Mouse (Mus musculus) heart, adult 2 months (tissue): ENCODE results near the gene Senp5.

Experiments
- CTCF ChIP-seq: fragments of 200-600 bp; IDR thresholded peaks from 2 replicates; pipeline ENCODE4 v1.8.1; 2022; ENCODE audit warnings: antibody characterized with exemption, mild to moderate bottlenecking, moderate library complexity
- POLR2A ChIP-seq: fragments of 200-500 bp; IDR thresholded peaks from 2 replicates; pipeline ENCODE4 v1.6.1; 2011; ENCODE audit warnings: mild to moderate bottlenecking, low read depth, low read length, control low read depth; ENCODE audit not compliant: insufficient read depth

DNA sequence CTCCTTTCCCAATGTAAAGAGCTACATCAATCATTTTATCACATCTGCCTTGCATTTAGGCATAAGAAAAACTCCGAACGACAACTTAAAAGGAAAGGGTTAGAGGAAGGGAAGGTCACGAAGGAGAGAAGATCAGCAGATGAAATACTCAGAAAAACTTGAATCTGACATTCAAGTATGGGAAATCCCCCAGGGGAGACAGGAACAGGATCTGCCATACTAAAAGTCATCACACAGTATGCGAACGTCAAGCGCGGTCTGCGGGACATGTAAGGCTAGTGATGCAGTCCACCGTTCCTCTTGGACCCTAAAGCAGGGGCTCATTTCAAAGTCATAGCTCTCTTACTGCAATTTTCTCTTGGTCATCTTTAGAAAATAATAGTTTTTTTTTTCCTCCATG lies 16.6 kb upstream of the Senp5 start:
- TF ChIP-seq CTCF (no peak), POLR2A (no peak)
